Mouse (Mus musculus): ENCODE data around the gene Slc16a11. TPM values are rescaled to one million over a fixed set of nuclear protein-coding genes. Genes with fewer than 3 reads are reported as not detected.
"Not testable (repeated sequence)": the region's sequence is repeated elsewhere in the genome, so short reads cannot be mapped to it uniquely, and the experiment has no call there.

Slc16a11 gene
- under 1 TPM; 0.28 to 0.30 TPM for total RNA-seq (2021)

DNA sequence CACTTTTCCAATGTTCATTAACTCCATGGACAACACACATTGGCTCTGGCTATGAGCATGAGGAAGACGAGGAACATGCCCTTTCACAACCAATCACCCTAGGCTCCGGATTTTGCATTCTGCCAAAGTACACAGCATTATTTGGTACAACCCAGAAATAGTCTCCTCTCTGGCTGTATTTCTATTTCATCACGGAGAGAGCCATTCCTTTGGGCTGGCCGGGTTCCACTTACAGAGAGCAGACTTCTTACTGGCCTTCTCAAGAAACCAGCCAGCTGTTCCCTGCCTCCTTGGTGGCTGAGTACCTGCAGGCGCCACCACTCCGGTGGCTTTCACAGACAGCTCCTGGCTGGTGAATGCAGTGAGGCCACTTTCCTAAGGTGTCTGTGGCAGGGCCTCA is at the start of gene Slc16a11:
Gene Slc16a11, plus strand, starts transcription at position 330 of the 400 bp plus-strand sequence.
- intact Hi-C loops (cut with DNase I): loop anchor here (10.0 kb wide), 1 partner anchor 278 kb away; the partner anchor contains the start of gene Ybx2
- DNase-seq: no peak

DNA sequence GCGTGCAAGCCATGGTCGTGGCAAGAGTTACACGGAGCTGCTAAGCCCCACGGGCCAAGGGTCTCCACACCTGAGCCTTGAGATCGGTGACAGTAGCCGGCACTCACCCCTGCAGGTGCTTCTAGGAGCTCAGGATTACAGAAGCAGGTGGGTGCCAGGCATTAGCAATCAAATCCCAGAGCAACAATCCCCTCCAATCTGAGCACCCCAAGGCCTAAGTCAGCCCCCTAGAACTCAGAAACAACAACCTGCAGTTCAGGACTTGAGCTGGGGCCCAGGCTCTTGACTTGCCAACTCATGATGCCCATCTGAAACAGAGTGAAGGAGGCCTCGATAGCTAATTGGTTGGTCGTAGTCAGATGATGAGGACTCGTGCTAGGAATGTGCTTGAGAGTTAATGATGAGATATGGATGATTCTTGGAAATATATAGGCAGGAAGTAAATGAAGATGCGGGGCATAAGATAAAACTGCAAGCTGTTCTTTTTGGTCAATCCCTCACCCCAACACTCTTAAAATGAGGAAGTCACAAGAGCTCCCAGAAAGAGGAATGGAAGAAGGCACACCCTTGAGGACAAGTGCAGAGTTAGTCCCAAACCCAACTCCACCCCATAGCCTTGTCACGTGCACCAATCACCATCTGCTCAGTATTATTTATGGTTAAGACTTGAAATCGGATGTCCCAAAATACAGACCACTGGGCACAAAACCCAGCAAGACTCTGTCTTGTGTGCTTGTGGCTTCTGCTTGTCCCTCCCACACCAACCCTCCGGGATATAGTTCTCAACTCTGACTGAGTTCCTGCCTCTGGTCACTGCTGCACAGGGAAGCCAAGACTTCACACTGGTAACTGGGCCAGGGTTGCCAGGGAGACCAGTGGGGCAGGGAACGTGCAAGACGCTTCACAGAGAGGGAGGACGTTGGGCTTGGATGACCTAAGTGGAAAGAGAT is 46.3 kb upstream of the Slc16a11 start:
- DNase-seq: peak; percentile 15 to 18
- intact Hi-C loops (cut with DNase I): no loop called here

DNA sequence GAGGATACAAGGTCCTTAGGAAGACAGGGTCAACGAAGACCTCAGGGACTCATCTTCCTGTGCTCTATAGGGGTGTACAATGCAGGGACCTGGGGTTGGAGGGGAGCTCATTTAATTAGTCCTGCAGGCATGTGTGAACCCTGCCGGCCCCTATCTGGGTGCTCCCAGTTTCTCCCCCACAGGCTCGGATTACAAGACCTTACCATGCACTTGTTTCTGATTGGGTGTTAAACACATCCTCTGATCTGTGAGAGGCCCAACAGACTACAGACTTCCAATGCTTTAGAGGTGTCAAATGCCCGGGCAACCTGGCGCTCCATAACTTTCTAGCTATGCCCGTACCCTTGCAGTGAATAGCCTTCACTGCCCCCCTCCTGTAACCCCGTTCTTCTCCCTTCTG is 44.4 kb upstream of the Slc16a11 start:
- intact Hi-C loops (cut with DNase I): no loop called here
- no peak for DNase-seq

DNA sequence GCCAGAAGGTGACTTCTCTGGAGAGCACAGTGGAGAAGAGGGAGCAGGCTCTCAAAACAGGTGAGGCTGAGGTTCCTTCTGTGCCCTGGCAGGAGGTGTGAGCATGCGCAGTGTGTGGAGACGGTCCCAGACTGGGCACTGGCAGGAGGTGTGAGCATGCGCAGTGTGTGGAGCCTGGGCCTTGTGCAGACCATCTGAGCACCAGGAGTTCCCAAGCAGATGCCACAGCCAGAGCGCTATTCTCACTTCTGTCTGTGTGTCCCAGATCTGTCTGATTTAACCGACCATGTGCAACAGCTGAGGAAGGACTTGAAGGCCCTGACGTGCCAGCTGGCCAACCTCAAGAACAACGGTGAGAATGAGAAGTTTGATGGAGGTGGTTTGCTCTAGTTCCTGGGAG is 43.1 kb upstream of the Slc16a11 start:
- not testable (repeated sequence) for DNase-seq

DNA sequence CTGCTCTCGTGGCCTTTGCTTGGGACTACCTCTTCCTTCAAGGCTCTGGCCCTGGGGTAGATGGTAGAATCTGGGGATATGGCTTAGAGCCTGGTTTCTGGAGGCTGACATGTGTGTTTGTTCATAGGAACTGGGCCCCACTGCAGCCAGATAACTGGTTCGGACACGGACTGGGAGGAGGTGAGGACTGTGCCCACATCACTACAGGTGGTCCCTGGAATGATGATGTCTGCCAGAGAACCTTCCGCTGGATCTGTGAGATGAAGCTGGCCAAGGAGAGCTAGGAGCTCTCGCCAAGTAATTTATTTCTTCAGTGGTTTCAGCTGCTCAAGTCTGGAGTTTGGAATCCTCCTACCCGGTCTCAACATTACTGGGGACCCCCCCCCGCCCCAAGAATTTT is 42.3 kb upstream of the Slc16a11 start:
- no peak for DNase-seq
- intact Hi-C loops (cut with DNase I): no loop called here

More for the DNA sequence above, 43.1 kb upstream of the Slc16a11 start:
- intact Hi-C loops (cut with DNase I): not testable (repeated sequence)

DNA sequence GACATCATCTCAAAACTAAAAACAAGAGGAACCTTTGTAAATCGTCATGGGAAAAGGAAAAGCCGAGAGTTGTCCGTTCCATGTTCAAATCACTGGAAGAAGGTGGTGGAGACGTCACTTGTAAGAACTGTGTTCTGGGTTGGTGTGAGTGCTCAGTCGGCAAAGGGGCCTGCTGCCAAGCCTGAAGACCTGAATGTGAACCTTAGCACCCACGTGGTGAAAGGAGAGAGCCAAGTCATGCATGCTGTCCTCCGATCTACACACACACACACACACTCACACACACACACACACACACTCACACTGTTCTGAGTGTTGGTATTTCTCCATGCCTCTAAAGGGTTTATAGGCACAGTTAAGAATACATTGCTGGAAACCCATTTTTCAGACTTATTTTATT is 41.4 kb upstream of the Slc16a11 start:
- DNase-seq: no peak
- intact Hi-C loops (cut with DNase I): no loop called here

DNA sequence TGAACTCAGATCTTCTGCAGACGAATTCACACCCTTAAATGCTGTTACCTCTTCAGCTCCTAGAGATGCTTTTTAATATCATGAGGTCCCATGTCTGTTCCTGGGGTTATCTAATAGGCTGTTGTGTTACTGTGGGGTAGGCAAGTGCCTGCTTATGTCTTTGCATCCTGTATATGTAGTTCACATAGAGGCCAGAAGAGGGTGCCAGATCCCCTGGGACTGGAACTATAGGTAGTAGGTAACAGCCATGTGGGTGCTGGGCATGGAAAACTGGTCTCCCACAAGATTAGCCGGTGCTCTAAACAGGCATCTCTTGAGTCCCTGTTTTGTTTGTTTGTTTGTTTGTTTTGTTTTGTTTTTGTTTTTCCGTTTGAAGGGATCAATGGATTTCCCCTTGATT is 40.7 kb upstream of the Slc16a11 start:
- DNase-seq: no peak

DNA sequence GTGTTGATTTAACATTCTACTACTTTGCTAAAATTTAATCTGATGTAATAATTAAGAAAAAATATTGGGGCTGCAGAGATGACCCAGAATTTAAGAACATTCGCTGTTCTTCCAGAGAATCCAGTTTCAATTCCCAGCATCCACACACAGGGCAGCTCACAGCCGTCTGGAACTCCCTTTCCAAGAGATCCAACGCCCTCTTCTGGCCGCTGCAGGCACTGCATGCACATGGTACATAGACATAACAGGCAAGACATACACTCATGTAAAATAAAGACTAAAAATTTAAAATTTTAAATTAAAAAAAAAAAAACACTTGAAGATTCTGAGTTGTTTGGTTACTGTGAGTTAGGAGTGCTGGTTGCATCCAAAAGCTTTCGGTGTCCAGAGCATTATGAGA is 40.3 kb upstream of the Slc16a11 start:
- intact Hi-C loops (cut with DNase I): no loop called here
- no peak for DNase-seq

More for the DNA sequence above, 40.7 kb upstream of the Slc16a11 start:
- intact Hi-C loops (cut with DNase I): no loop called here

DNA sequence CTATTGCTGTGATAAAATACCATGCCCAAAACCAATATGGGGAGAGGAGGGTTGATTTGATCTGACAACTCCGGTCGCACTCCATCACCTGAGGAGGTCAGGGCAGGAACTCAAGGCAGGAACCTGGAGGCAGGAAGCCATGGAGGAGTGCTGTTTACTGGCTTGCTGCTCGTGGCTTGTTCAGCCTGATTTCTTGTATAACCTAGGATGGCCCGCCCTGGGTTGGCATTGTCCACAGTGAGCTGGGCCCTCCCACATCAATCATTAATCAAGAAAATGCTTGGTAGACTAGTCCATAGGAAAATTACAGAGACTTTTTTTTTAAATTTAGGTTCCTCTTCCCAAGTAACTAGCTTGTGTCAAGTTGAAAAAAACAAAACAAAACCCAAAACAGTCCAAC is 38.1 kb upstream of the Slc16a11 start:
- intact Hi-C loops (cut with DNase I): no loop called here

DNA sequence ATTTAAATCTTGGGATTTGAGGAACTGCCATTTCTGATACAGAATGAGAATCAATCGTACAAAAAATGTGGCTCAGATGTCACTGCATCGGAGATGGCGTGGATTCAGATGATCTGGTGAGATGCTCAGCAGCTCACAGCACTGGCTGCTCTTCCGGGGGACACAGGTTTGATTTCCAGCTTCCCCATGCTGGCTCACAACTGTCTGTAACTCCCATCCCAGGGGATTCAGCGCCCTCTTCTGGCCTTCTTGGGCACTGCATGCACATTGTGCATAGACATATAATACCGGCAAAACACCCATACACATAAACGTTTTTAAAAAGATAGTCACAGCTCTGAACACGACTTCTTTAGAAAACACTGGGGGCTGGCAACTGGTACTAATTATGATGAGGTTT is 34.9 kb upstream of the Slc16a11 start:
- intact Hi-C loops (cut with DNase I): no loop called here
- no peak for DNase-seq

More for the DNA sequence above, 38.1 kb upstream of the Slc16a11 start:
- DNase-seq: no peak

DNA sequence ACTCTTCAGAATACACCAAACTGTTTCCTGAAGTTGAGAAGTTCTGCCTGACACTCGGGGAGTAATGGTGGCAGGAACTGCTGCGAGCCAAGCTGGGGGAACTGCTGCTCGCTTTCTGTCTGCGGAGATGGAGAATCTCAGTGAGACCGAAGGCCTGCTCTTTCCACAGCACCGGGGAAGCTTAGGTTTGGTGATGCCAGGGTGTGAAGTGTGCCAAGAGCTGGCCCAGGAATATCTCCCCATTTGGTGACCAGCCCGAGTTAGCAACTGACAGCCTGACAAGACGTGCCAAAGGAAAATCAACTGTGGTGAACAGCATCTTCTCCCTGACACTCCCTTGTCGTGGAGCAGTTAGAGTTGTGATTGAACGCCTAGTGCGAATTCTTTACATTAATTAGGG is 34.2 kb upstream of the Slc16a11 start:
- DNase-seq: no peak
- intact Hi-C loops (cut with DNase I): no loop called here

DNA sequence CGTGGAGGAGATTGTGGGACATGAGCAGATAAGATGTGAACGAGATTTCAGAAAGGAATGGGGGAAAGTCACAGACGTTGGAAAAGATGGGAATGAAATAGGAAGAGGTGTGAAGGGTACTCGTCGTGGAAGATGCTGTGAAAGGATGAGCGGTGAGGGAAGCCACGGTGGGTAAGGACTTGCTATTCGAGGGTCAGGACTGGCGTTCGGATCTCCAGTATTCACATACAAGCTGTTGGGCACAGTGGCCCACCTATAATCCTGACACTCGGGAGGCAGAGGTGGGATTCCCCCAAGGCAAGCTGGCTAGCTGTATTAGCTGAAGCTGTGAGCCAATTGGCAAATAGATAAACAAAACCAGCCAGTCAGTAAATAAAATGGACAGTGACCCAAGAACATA is 33.8 kb upstream of the Slc16a11 start:
- intact Hi-C loops (cut with DNase I): no loop called here
- no peak for DNase-seq

DNA sequence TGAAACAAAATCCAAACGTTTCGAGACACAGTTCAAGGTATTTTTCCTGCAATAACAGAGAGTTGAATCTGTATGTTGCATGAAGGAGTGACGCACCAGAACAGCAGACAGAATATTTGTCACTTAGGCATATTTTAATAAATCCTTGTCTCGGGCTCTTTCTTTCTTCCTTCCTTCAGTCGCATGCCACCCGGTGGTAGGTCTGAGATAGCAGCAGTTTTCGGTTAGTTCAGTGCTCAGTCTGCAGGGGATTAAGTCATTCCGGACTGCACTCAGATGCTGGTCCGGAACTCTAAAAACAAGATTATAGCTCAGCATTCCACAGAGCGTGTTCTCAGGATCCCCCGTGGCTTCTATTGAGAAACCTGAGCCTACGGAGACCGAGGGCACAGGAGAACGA is 33.2 kb upstream of the Slc16a11 start:
- no peak for DNase-seq
- intact Hi-C loops (cut with DNase I): no loop called here

DNA sequence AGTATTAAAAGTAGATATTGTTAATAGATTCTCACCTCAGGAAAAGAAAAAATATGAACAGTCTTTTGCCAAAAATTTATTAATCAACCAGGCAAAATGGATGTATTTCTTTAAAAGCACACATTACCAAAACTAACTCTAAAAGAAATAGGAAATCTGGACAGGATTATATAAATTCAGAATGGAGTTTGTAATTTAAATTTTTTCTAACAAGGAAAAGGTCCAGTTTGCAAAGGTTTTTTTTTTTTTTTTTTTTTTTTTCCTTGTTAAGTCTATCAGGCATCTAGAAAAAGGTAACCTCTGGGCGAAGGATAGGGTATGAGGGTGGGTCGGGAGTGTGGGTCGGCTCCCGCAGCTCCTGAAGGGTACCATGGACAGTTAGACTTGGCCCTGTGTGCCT is 32.1 kb upstream of the Slc16a11 start:
- intact Hi-C loops (cut with DNase I): no loop called here
- DNase-seq: no peak

DNA sequence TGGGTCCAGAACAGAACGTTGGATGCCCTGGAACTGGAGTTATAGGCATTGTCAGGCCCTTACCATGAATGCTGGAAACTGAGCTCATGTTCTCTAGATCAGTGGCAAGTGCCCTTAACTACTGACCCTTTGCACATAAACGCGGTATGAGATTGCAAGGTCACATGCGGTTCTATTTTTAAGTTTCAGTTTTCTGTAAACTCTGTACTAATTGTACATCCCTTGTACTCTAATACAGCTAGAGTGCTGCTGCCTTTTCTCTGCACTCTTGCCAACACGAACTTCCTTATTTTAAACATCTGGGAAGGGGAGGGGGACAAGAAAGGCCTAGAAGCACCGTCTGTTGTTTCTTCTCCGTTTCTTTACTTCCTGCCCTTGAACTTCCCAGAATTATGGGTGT is 27.4 kb upstream of the Slc16a11 start:
- intact Hi-C loops (cut with DNase I): no loop called here
- no peak for DNase-seq

DNA sequence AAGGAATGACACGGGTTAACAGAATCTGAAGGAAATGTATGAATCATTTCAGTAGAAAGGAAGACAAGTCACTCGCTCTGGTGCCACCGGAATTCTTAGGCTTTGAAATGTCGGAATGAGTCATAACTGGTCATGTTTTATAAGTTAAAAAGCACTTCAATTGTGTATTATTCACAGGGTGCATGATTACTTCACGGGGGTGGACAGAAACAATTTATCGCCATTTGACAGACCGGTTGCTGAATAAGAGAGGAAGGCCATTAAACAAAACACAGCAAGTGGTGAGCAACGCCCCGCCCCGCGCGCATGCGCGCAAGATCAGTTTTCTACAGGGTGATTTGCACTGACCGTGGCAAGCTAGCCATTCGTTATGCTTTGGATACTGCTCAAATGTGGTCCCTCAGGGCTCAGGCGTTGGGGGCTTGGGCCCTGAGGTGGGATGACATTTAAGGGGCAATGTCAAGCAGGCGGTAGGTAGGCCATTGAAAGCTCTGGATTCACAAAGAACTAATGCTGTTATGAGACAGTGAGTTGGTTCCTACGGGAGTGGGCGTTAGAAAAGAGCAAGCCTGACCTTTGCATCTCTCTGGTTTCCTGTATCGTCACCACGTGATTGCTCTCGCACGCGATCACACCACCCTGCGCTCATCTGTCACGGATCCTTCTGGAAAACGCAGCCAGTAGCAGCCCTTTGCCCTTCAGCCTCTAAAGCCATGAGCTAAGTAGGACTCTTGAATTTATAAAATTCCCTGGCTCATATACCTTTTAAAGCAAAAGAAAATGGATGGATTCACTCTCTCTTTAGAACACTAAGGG is 23.0 kb upstream of the Slc16a11 start:
- intact Hi-C loops (cut with DNase I): no loop called here
- DNase-seq: no peak

DNA sequence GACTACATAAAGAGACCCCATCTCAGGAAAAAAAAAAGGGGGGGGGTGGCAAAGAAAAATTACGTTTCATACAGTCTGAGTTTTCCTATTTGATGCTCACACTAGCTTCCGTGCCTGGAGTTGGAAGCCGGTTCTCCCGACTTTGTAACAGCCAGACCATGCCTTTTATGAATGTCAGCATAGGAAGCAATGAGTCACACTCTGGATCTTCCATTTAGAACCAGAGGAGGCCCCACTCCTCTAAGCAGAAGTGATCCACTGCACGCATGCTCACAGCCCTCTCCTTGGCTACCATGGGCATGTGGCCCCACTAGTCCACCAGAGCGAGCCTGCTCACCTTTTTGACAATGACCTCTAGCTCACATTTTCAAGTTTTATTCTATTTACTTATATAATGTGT is 21.4 kb upstream of the Slc16a11 start:
- no peak for DNase-seq
- intact Hi-C loops (cut with DNase I): no loop called here

DNA sequence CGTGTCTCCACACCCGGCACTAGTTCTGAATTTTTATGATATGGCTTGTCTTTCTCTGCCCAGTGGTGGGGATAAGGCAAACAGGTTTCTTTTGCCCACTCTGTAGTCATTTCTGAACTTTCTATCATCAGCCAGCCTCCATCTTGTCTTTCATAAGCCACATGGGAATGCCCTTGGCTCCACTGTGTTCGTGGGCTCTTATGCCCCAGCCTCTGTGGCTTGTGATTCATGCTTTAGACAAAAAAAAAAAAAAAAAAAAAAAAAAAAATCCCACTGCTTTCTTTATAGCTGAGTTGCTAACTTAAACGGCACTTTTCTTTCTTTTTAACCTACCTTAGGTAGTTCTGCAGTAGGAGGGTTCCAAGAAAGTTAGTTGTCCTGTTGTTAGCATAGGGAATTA is 20.4 kb upstream of the Slc16a11 start:
- intact Hi-C loops (cut with DNase I): no loop called here
- DNase-seq: no peak

DNA sequence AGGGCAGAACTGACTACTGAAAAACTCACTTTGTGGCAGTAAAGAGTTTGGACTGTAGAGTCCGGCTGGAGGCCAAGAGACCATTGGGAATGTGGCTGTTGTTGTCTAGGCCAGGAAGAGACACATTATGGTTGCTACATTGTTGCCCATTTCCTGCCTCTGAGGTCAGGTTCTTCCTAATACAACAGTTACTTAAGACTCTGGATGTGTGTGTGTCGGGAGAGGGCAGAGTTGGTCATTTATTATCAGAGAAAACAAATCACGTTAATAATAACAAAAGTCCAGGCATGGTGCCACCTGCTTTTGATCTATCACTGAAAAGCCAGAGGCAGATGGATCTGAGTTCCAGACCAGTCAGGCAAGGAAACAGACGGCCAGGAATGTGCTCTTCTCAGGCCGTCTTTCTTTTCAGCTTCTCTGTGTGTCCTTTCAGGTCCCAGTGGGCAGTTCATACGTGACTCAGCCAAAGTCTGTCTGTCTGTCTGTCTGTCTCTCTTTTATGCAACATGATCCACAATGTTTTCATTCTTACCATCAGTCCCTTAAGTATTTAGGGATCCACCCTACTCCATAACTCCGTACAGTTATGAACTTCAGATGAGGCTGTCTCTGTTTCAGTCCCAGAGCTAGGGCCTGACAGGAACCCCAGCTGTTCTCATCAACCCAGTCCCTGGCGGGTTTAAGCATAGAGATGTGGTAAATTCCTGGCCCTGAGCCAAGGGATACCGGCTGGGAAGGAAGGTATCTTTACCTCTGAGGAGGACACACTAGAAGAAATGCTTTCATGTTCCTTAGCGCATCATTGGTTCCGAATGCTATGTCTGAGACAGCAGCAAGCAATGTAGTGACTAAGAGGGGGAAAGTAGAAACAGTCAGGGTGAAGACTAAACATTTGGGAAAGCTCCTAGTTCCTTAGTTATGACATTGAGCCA is 18.9 kb upstream of the Slc16a11 start:
- intact Hi-C loops (cut with DNase I): no loop called here

DNA sequence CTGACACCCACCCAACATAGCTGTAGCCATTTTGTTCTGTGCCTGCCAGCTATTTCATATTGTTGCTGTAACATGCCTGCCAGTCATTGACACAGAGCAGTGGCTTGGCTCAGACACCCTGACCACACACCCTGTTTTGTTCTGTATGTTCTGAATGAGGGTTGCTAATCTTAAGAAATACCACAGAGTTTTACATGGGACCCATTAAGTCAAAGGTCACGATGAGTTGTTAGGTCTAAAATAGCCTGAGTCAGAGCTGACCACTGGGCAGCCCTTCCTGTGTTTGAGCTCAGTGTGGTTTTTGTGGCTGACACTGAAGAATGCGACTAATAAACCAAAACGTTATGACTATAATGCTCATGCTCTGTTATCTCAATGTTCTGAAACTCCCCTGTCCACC is 14.2 kb upstream of the Slc16a11 start:
- intact Hi-C loops (cut with DNase I): no loop called here
- no peak for DNase-seq

More for the DNA sequence above, 18.9 kb upstream of the Slc16a11 start:
- no peak for DNase-seq
